Mouse (Mus musculus) liver, embryonic 14.5 days (tissue): Measurements from ENCODE around the gene Ccr8.

ENCODE experiments used
- CTCF ChIP-seq: IDR thresholded peaks from 2 replicates; pipeline ENCODE4 v1.5.1; 2016; ENCODE audit warnings: antibody characterized with exemption, low read depth, control low read depth
- EP300 ChIP-seq: IDR thresholded peaks from 2 replicates; pipeline ENCODE4 v1.6.1; 2016; ENCODE audit warnings: antibody characterized with exemption, low read depth

DNA sequence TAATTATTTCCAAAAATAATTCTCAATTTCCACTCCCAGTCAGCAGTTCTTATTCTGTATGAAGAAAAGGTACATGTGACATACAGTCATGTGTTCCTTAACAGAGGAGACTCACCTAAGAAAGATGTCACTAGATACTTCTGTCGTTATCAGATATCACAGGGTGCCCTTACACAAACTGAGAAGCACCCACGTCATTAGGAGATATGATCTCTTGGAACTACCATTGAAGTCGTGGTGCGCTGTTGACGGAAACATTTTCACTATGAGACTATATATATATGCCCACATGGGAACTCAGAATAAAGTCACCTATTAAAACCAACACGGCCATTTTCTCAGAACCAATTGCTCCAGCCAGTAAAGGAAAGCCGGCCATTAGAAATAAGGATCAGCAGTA is 17.4 kb upstream of the Ccr8 start:
- TF ChIP-seq CTCF (no peak), EP300 (no peak)
